Mouse (Mus musculus): ENCODE measurements around the gene Dyrk1a. TPM values are rescaled to one million over a fixed set of nuclear protein-coding genes. Genes with fewer than 3 reads are reported as not detected.
A peak's percentile ranks its signal among the peaks of the same experiment; 100 is the strongest.

Dyrk1a gene
- 10 to 100 TPM; 62.2 to 78.6 (median 69.6) TPM for total RNA-seq (2022)

DNA sequence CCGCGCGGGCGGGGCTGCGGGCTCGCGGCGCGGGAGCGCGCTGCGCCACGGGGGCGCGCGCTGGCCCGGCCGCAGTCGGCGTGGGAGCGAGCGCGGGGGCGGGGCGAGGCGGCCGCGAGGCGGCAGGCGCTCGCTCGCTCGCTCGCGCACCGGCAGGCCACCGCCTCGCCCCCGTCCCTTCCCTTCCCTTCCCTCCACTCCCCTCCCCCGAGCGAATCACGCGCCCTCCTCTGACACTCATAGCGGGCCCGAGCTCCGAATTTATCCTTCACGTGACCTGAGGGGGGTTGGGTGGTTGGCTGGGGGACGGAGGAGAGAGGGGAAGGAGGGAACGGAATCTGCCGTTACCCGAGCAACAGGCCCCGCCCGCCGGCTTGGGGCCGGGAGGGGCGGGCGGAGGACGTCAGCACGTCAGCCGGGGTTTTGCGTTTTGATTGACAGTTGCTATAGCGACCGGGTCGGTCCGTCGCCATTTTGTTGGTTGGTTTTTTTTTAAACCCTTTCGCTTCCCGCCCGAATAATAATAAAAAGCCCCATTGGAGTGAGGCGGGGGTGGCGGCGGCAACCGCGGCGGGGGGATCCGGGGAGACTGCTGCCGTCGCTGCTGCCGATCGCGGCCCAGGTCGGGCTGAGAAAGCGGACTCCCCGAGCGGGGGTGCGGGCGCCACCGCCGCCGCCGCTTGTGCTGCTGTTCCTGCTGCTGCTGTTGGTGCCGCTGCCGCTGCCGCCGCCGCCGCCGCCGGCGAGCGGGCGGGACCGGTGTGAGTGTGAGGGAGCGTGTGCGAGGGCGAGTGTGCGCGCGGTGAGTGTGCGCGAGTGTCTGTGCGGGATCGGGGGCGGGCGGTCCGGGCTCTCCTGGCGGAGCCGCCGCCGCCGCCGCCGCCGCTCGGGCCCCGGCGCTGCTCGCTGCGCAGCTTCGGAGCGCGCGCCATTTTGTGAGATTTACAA is at the start of gene Dyrk1a:
Gene Dyrk1a (plus strand): TSS at position 782 of the 948 bp plus-strand sequence.
- DNase-seq: peak; percentile 99

GRCm38 (mm10) chr16:94523594-94524377 is 46.0 kb upstream of the Dyrk1a start:
- no peak for DNase-seq

GRCm38 (mm10) chr16:94524691-94525090 is 45.1 kb upstream of the Dyrk1a start:
- DNase-seq: no peak

DNA sequence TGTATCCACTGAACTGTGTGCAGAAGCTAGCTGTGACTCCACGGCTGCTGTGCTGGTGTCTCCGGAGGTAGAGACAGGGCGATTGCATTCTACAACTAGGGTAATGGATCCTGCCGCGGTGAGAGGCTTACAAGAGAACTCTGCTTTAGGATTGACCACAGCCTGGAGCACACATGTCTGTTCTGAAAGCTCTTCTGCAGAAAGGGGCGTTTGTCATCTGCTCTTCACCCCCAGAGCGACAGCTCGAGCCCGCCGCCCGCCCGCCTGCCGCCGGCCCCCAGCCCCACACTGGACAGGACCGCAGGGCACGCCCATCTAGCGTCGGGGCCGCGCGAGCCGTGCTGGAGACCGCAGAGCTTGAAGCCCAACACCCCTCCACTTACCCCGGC is 43.9 kb upstream of the Dyrk1a start:
- DNase-seq: no peak

GRCm38 (mm10) chr16:94526344-94527151 is 43.3 kb upstream of the Dyrk1a start, which contains the start of gene Vps26c:
Gene Vps26c, minus strand, starts transcription at chr16:94526830.
- peak; percentile 97 for DNase-seq

- DNase-seq: no peak
Measured at GRCm38 (mm10) chr16:94527152-94527534, 42.7 kb upstream of the Dyrk1a start.

GRCm38 (mm10) chr16:94527546-94527945 is 42.3 kb upstream of the Dyrk1a start:
- DNase-seq: no peak

GRCm38 (mm10) chr16:94531268-94531667 is 38.5 kb upstream of the Dyrk1a start:
- DNase-seq: no peak

DNA sequence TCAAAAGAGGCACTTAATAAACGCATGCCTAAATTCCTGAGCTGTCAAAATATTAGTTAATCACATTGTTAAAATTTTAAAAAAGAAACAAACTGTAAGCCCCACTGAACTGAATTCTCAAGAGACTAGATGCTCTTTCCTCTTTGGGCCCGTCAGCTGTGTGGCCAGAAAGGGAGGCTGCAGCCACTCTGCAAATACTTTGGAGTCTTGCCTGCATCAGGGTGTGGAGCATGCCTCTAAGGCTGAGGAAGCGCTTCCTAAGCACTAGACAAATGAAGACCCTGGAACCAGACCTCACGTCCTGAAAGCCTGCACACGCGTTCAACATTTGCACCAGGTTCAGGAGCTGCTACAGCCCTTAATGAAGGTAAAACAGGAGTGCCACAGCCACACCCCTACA is 36.1 kb upstream of the Dyrk1a start:
- DNase-seq: no peak

- DNase-seq: no peak
Measured at GRCm38 (mm10) chr16:94535716-94536115, 34.1 kb upstream of the Dyrk1a start.

DNA sequence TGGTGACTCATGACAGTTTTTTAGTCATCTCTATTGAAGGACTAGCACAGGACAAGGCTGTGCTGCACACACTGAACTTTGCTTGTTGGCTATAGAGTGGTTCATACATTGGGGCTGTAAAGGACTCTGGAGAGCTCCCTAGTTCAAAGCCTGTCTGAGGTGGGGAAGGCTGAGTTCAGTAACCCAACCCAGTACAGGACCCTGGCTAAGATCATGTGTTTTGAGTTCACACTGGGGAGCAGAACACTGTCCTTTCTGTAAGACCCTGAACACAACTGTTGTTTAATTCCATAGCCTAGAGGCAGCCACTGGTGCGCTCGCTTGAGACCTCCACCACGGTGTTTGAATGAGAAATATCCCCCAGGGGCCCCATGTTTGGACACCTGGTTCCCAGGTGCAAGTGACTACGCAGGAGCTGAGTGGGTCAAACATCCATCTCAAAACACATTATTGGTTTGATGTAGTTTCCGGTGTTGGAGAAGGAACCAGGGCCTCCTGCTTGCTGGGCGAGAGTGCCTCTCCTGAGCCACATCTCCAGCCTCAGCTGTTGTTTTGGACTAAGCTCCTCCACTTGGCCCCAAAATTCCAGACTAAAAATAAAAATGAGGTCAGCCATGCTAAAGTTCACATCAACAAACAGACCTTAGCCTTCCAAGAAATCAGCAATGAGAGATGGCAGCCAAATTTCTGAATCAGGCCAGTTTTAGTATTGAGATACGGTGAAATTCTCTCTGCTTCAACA is 33.2 kb upstream of the Dyrk1a start:
- DNase-seq: no peak

DNA sequence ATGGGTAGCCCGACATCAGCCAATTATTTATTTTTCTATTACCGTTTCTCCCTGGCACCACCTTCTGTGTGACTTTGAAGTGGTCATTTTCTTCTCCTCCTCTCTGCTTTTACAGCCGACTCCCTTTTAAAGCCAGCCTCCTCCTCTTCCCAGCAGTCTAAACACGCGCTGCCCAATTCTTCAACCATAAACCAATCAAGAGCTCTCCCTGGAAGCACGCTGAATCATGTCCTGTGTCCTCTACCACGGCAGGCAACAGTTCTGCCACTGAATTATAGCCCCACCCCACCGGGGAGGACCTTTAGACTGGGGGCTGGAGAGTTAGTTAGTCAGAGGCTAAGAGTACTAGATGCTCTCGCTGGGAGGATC is 32.7 kb upstream of the Dyrk1a start:
- peak; percentile 57 for DNase-seq

GRCm38 (mm10) chr16:94540140-94540539 is 29.7 kb upstream of the Dyrk1a start:
- no peak for DNase-seq

- no peak for DNase-seq
Measured at GRCm38 (mm10) chr16:94542898-94543297, 26.9 kb upstream of the Dyrk1a start.

DNA sequence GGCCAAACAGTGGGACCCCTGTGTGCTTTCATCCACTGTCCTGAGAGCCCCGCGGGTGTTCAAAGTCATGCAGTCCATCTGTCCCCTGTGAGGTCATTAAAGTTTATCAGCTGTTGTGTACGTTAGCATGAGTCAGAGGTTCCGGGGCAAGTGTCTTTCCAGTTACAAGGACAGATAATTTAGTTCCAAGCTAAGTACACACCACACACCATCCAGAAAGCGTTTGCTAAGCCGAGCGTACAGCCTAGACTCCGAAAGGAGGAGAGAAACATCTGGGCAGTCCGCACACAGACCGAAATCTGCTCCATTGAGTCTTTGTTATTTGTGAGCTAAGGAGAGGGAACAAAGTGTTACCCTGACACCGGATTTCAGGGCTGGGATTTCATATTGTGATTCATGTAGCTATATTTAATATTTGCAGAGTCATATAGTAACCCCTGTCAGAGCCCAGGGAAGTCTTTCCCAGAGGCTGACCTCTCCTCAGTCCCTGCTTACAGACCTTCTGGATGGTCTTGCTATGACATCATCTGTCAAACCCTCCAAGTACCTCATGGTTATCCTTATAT is 25.2 kb upstream of the Dyrk1a start:
- peak; percentile 62 for DNase-seq

DNA sequence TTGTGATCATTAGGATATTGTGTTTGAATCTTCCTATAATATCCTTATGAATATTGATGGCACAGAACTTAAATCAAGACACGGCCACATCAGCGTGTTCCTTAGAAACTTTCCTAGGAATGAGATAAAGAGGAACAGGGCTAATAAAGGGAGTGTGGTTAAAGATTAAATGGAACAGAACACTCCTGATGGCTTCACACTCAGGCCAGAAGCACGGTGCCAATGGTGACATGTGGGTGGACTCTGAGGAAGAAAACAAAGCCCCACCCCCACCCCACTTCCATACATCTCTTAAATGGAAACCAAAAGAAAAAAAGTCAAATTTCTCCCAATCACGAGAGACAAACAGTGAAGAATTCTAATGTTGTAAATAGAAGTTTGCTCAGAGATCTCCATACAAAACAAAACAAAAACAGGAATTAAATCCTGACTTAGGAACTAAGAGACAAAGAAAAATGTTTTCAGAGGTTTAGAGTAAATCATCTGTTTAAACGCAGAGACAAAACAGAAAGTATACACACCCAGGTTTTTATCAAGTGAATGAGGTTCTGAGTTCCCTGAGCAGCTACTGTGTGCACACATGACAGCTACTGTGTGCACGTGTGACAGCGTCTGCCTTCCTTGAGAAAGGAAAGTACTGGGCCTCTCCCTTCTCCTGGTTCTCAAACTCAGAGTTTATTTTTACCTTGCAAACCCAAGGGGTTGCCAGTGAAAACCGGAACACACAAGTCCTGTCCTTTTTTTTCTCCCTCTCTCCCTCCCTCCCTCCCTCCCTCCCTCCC is 23.8 kb upstream of the Dyrk1a start:
- no peak for DNase-seq

DNA sequence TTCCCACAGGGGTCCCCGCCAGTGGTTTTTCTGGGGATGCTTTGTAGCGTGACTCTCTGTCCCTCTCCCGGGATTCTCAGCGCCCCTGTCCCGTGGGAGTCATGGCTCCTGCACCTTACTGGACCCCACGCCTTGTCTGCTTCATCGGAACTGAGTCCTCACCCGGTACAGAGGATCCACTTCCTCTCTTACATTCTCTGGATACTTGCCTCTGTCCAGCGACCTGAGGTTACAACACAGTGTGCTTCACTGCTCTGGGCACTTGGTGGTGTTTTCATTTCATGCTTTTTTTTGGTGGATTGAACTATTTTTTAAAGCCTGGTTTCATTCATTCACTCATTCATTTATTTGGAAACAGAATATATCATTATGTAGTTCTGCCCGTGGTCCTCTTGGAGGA is 20.0 kb upstream of the Dyrk1a start:
- DNase-seq: no peak

- DNase-seq: no peak
Measured at GRCm38 (mm10) chr16:94551934-94552333, 17.9 kb upstream of the Dyrk1a start.

DNA sequence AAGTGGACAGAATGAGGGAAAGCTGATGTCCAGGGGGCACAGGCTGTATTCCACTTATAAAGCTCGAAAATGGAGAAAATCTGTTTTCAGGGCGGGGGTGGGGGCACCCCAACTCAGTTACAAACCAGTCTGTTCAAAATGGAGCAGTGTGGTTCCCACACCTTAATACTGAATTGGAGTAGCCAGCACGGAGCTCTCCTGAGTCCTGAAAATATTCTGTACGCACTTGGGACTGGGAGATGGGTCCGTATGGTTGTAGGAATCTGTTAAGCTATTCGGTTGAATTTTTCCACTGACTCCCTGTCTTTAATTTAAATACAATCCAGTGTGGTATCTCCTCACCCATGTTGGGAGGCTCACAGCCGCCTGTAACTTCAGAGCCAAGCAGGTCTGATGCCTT is 14.5 kb upstream of the Dyrk1a start:
- DNase-seq: no peak

DNA sequence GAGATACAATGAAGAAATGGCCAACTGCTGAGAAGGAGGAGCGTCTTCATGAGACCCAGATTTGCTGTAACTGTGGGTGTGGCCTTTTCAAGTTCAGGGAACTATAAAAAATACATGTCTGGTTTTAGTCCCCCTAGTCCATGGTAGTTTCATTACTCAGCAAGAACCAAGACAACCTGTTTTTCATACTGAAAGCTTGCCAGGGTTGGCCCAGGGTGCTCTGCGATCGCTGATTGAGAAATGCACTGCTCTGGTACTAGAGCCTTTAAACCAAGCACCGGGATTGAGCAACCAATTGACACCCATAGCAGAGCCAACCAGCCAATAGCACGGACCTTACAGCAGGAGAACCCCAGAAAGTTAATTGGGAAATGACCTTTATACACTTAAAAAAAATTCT is 13.6 kb upstream of the Dyrk1a start:
- DNase-seq: no peak

DNA sequence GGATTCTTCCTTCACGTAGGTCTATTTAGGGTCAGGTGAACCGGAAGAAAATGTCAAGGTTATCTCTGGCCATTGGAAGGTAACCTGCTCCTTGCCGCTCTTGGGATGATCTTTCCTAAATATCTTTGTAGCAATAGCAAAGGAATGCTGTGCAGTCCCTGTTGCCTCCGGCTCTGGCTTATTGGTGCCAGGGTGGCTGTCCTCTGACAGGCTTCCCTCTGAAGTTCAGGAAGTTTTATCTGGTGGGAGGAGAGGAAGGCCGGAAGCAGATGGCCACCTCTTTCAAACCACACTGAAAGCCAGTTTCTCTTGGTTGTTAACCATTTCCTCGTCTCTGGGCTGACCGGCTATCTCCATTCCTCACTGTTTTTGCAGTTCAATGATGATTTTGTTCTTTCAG is 10.5 kb upstream of the Dyrk1a start:
- DNase-seq: no peak
